Mouse (Mus musculus): ENCODE measurements around the gene Olfr462.

Olfr462 gene

GRCm38 (mm10) chr11:87847884-87848283 lies 44.2 kb downstream of the Olfr462 start:
- no peak for DNase-seq (ENCODE audit: low spot score in 2 of 2)

GRCm38 (mm10) chr11:87846968-87847600 lies 45.0 kb downstream of the Olfr462 start:
- no peak for DNase-seq (ENCODE audit: low spot score in 2 of 2)

DNA sequence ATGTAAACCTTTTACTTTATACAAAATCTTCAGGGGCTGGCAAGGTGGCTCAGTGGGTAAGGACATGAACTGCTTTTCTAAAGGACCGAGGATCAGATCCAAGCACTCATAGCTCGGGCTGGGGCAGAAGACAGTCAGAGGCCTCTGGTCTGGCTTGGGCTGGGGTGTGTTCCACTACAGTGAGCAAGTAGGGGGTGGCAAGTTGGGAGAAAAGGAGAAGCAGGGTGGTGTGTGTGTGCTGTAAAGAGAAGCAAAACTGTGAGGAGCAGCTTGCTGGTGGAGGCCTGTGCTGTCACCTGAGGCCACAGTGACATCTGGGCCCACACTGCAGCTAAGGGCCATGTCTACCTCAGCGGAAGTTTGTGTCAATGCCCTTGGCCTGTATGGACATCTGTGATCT lies 50.6 kb downstream of the Olfr462 start:
- DNase-seq (ENCODE audit: low spot score in 2 of 2), result no peak

- no peak for DNase-seq (ENCODE audit: low spot score in 2 of 2)
These were observed 51.4 kb downstream of the Olfr462 start for GRCm38 (mm10) chr11:87840676-87841075.

All from spleen, postnatal 10 days (tissue).